Mouse (Mus musculus): ENCODE data around the gene Rtl8c. TPM values are rescaled to one million over a fixed set of nuclear protein-coding genes. Genes with fewer than 3 reads are reported as not detected.
"Not testable (repeated sequence)": the region's sequence is repeated elsewhere in the genome, so short reads cannot be mapped to it uniquely, and the experiment has no call there.

The Rtl8c gene
- polyA plus RNA-seq, 1 experiment from 2014 or later: 30.7 TPM

DNA sequence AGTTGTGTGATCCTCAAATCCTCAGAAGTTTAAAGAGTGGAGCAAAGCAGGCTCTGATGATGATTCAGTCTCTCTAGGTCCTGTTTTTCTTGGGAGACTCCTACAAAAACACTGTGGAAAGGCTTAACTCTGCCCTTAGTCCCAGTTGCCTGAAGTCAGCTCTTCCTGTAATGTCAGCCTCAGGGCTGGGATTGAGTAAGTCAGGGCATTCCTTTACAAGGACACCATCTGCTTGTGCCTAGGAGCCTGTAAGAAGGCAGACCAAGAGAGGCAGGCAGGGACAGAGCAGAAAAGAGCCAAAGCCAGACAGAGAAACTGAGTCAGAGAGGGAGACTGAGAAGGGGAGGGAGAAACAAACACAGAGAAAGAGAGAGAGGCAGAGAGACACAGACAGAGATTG, 3.6 kb downstream of the Rtl8c start:
- not testable (repeated sequence) for H3K4me3 ChIP-seq (ENCODE audit: low read length); H3K9ac ChIP-seq (ENCODE audit: low read depth, low read length); ATAC-seq; H3K4me2 ChIP-seq (ENCODE audit: low read depth, low read length); H3K4me1 ChIP-seq (ENCODE audit: control insufficient read depth, insufficient read depth, low read length); H3K9me3 ChIP-seq (ENCODE audit: control insufficient read depth, low read length); H3K27ac ChIP-seq (ENCODE audit: low read length); H3K27me3 ChIP-seq (replicated peaks; ENCODE audit: control insufficient read depth, insufficient read depth, low read length); H3K36me3 ChIP-seq (ENCODE audit: control insufficient read depth, insufficient read depth, low read length)

DNA sequence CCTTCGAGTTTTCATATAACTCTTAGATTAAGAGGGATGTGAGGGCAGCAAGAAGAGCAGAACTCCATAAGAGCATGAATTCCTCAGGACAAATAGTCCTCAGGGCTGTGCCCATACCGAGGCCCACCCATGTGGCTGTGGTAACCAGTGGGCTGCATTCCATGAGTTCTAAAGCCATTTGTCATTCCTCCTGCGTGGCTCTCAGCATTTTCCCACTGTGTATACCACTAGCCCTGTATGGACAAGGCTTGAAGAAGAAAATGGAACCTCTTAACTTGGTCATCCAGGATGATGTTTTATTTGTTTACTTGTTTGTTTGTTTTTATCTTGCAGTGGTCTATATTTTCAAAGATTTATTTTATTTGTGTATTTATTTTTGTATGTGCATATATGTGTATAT, 30.3 kb downstream of the Rtl8c start:
- H3K4me1 ChIP-seq (ENCODE audit: control insufficient read depth, insufficient read depth, low read length); H3K4me3 ChIP-seq (ENCODE audit: low read length); H3K27ac ChIP-seq (ENCODE audit: low read length); H3K4me2 ChIP-seq (ENCODE audit: low read depth, low read length); H3K9me3 ChIP-seq (ENCODE audit: control insufficient read depth, low read length); H3K9ac ChIP-seq (ENCODE audit: low read depth, low read length); H3K36me3 ChIP-seq (ENCODE audit: control insufficient read depth, insufficient read depth, low read length); ATAC-seq; H3K27me3 ChIP-seq (replicated peaks; ENCODE audit: control insufficient read depth, insufficient read depth, low read length): not testable (repeated sequence)
- 57% methylated on average over 3 of the region's 3 CpGs for whole genome bisulfite sequencing

DNA sequence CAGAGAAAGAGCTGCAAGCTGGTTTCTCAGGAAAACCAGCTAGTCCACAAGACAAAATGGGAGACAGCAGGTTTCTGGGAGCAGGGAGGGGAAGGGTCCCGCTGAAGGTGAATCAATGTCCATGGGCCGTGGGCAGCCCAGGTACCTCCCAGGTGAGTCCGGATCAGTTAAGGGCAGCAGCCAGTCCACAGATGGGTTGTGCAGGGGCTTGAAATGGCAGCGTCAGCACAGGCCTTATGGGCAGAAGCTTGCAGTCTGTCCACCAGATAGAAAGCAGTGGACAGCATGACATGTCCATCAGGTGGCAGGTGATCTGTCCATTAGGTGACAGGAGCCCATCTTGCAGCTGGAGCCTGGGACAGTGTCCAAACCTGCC, 34.8 kb downstream of the Rtl8c start:
- H3K36me3 ChIP-seq (ENCODE audit: control insufficient read depth, insufficient read depth, low read length); H3K4me3 ChIP-seq (ENCODE audit: low read length); H3K9me3 ChIP-seq (ENCODE audit: control insufficient read depth, low read length); ATAC-seq; H3K4me2 ChIP-seq (ENCODE audit: low read depth, low read length); H3K4me1 ChIP-seq (ENCODE audit: control insufficient read depth, insufficient read depth, low read length); H3K27me3 ChIP-seq (replicated peaks; ENCODE audit: control insufficient read depth, insufficient read depth, low read length); H3K27ac ChIP-seq (ENCODE audit: low read length); H3K9ac ChIP-seq (ENCODE audit: low read depth, low read length): not testable (repeated sequence)
- WGBS: 47% methylated on average over 3 of the region's 4 CpGs

DNA sequence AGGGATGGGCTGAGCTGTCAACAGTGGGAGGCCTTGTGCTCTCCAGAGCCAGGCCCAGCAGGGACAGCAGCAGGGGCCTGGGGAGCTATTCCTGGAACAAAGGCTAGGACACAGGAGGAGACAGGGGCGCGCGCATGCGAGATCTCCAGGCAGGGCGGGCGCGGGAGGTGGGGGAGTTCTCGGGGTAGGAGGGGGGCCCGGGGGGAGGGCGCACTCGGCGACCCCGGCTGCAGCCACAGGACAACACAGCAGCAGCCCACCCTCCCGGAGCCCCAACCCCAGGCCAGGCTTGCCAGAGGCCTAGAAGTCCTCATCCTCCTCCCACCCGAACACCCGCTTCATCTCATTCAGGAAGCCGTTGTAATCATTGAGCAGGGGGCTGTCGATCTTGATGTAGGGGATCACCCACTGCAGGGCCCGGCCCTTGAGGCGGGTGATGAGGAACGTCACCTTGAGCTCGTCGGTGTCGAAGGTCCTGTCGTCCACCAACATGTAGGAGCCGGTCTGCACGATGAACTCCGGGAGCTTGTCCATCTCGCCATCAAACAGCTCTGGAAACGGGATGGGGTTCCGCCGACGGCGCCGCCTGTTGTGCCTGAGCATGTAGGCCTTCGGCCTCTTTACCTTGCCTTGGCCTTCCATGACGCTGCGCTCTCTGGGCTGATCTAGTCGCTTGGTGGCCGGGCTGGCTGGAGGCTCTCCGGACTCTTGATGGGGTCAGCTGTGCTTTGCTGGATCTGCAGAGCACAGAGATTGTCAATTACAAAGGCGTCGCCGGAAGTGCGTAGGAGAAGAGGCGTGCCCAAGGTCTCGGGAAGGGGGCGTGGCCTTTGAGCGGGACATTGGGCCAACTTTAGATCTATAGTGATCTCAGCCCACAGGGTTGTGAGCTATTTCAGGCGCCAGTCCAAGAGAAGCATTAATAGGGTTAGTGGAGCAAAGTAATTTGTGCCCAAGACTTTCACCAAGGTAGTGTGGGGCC, 35.4 kb downstream of the Rtl8c start, which contains the start of gene Rtl8a:
Gene Rtl8a (minus strand): TSS at position 703 of the 982 bp plus-strand sequence.
- Histone ChIP-seq H3K27ac (ENCODE audit: low read length) (peak within 1 kb of the TSS; percentile 31; the same call in 1 of the 2 replicates), H3K4me3 (ENCODE audit: low read length) (peak within 1 kb of the TSS; percentile 36), H3K4me2 (ENCODE audit: low read depth, low read length) (peak within 1 kb of the TSS; percentile 40)
- 26% methylated on average over 12 of the region's 50 CpGs for WGBS
- H3K9ac ChIP-seq (ENCODE audit: low read depth, low read length); H3K4me1 ChIP-seq (ENCODE audit: control insufficient read depth, insufficient read depth, low read length); H3K9me3 ChIP-seq (ENCODE audit: control insufficient read depth, low read length); H3K36me3 ChIP-seq (ENCODE audit: control insufficient read depth, insufficient read depth, low read length); H3K27me3 ChIP-seq (replicated peaks; ENCODE audit: control insufficient read depth, insufficient read depth, low read length): not testable (repeated sequence)
- ATAC-seq: peak; percentile 96

DNA sequence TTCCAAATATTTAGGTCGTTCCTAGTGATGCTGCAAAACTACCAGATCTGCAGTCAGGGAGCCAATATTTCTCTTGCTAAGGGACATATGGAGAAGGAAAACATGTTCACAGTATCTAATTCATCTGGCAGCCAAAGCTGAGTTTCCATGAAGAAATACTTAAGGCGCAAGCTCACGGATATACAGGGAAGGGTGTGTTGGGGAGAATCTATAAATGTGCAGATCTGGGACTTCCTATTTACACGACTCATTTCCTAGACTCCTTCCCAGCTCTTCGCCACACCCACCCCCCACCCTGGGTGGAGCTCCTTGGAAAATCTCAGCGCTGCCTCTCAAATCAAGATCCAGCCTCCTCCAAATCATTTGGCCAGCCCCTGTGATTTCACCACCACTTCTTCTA, 38.1 kb downstream of the Rtl8c start:
- no peak for ATAC-seq
- Histone ChIP-seq H3K4me1 (ENCODE audit: control insufficient read depth, insufficient read depth, low read length) (no peaks in the 10 kb centered on the region), H3K36me3 (ENCODE audit: control insufficient read depth, insufficient read depth, low read length) (no peaks in the 10 kb centered on the region), H3K4me3 (ENCODE audit: low read length) (no peak overlapping the region), H3K9ac (ENCODE audit: low read depth, low read length) (no peak overlapping the region), H3K9me3 (ENCODE audit: control insufficient read depth, low read length) (no peaks in the 10 kb centered on the region), H3K27ac (ENCODE audit: low read length) (no peak overlapping the region), H3K4me2 (ENCODE audit: low read depth, low read length) (no peak overlapping the region), H3K27me3 (replicated peaks; ENCODE audit: control insufficient read depth, insufficient read depth, low read length) (no peaks in the 10 kb centered on the region)
- WGBS: 78% methylated on average over 6 of the region's 6 CpGs

DNA sequence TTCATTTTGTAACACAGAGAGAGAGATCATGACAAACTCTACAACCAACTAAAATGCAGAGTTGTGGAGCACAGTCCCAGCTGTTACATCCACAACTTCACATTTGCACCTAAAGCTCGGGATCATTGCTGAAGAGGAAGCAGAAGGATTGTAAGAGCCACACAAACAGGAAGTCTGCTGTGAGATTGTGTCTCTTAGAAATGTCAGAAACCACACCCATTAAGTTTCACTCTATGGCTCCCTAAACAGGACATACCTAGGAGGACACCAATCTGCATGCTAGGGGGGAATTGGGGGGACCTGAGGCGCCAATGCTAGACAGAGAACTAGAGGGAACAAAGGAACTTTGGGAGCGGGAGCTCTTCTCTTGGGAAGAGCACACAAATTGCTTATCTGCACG, 45.1 kb downstream of the Rtl8c start:
- H3K4me2 ChIP-seq (ENCODE audit: low read depth, low read length); H3K27ac ChIP-seq (ENCODE audit: low read length); H3K4me3 ChIP-seq (ENCODE audit: low read length); H3K27me3 ChIP-seq (replicated peaks; ENCODE audit: control insufficient read depth, insufficient read depth, low read length); ATAC-seq; H3K9ac ChIP-seq (ENCODE audit: low read depth, low read length); H3K36me3 ChIP-seq (ENCODE audit: control insufficient read depth, insufficient read depth, low read length); H3K9me3 ChIP-seq (ENCODE audit: control insufficient read depth, low read length); H3K4me1 ChIP-seq (ENCODE audit: control insufficient read depth, insufficient read depth, low read length): not testable (repeated sequence)
- WGBS: 57% methylated on average over 4 of the region's 4 CpGs

Other genes with a start within 250 kb of the Rtl8c start
- 44.3 and 52.2 TPM in 2 replicates for gene Mospd1, start 237.5 kb upstream of the Rtl8c start, polyA plus RNA-seq (2015; fragmentation: Nextera tagmentation; extraction: Ambion mirVana)
- not detected in 2 replicates for gene Etd, start 173.1 kb upstream of the Rtl8c start, polyA plus RNA-seq (2015; fragmentation: Nextera tagmentation; extraction: Ambion mirVana)
- gene Gm14597, start 947 bp downstream of the Rtl8c start, polyA plus RNA-seq (2015; fragmentation: Nextera tagmentation; extraction: Ambion mirVana): not detected in 2 replicates
- 43.8 and 44.8 TPM in 2 replicates for gene Rtl8a, start 35.6 kb downstream of the Rtl8c start, polyA plus RNA-seq (2015; fragmentation: Nextera tagmentation; extraction: Ambion mirVana)
- gene Rtl8b, start 62.4 kb downstream of the Rtl8c start, polyA plus RNA-seq (2015; fragmentation: Nextera tagmentation; extraction: Ambion mirVana): 35.4 TPM in 2 replicates
- 0.12 TPM in 1 of 2 replicates, not detected in the other for gene 4930502E18Rik, start 116.8 kb downstream of the Rtl8c start, polyA plus RNA-seq (2015; fragmentation: Nextera tagmentation; extraction: Ambion mirVana)
- 0.18 TPM in 1 of 2 replicates, not detected in the other for gene 1700013H16Rik, start 149.8 kb downstream of the Rtl8c start, polyA plus RNA-seq (2015; fragmentation: Nextera tagmentation; extraction: Ambion mirVana)
- not detected in 2 replicates for gene Zfp36l3, start 168.4 kb downstream of the Rtl8c start, polyA plus RNA-seq (2015; fragmentation: Nextera tagmentation; extraction: Ambion mirVana)
- gene Xlr, start 189.7 kb downstream of the Rtl8c start, polyA plus RNA-seq (2015; fragmentation: Nextera tagmentation; extraction: Ambion mirVana): 1.6 and 2.2 TPM in 2 replicates

Measured in intestine, embryonic 16.5 days (tissue).